Mouse (Mus musculus) heart, embryonic 13.5 days (tissue): ENCODE measurements around the gene Ammecr1. TPM values are rescaled to one million over a fixed set of nuclear protein-coding genes. Genes with fewer than 3 reads are reported as not detected.

Experiments
- ATAC-seq: fragments of 200-750 bp; cut with Nextera tagmentation; 2 replicates; pipeline ENCODE4 v1.8.0; 2017; ENCODE audit warnings: moderate TSS enrichment; ENCODE audit not compliant: insufficient number of reproducible peaks, low FRiP score, low TSS enrichment; ENCODE audit errors: extremely low read depth
- H3K27ac ChIP-seq: fragments of 300-500 bp; sonication (generic); replicated peaks from 2 replicates; pipeline ENCODE4 v1.5.1; 2015; ENCODE audit warnings: moderate library complexity, mild to moderate bottlenecking, inconsistent platforms
- H3K27me3 ChIP-seq: fragments of 300-500 bp; sonication (generic); replicated peaks from 2 replicates; pipeline ENCODE4 v1.6.1; 2015; ENCODE audit warnings: mild to moderate bottlenecking, inconsistent platforms
- H3K36me3 ChIP-seq: fragments of 300-500 bp; sonication (generic); 2 replicates; pipeline ENCODE4 v1.6.1; 2015; ENCODE audit warnings: mild to moderate bottlenecking, inconsistent platforms
- H3K4me1 ChIP-seq: fragments of 300-500 bp; sonication (generic); 2 replicates; pipeline ENCODE4 v1.6.1; 2015; ENCODE audit warnings: inconsistent platforms
- H3K4me2 ChIP-seq: fragments of 300-500 bp; sonication (generic); 2 replicates; pipeline ENCODE4 v1.6.1; 2015; ENCODE audit warnings: inconsistent platforms, mild to moderate bottlenecking, moderate library complexity
- H3K4me3 ChIP-seq: fragments of 300-500 bp; sonication (generic); 2 replicates; pipeline ENCODE4 v1.5.1; 2015; ENCODE audit warnings: moderate library complexity, mild to moderate bottlenecking, inconsistent platforms
- H3K9ac ChIP-seq: fragments of 300-500 bp; sonication (generic); 2 replicates; pipeline ENCODE4 v1.6.1; 2015; ENCODE audit warnings: inconsistent platforms, mild to moderate bottlenecking, moderate library complexity
- H3K9me3 ChIP-seq: fragments of 300-500 bp; sonication (generic); 2 replicates; pipeline ENCODE4 v1.6.1; 2016; ENCODE audit warnings: inconsistent platforms
- WGBS: fragments of 180-500 bp; shearing (Covaris S2); methylation state at CpG from one replicate; pipeline ENCODE4 v1.1.7; 2015; ENCODE audit warnings: mixed read lengths; 5-methylcytosine and 5-hydroxymethylcytosine counted together
- polyA plus RNA-seq: library from polyadenylated mRNA; unstranded; fragments of >200 nt; fragmentation: Nextera tagmentation; extraction: Ambion mirVana; gene quantifications from 2 replicates; pipeline ENCODE4 v1.2.1, GENCODE M21; 2015

Gene Ammecr1
- polyA plus RNA-seq, 1 experiment from 2014 or later, result 14.6 TPM

DNA sequence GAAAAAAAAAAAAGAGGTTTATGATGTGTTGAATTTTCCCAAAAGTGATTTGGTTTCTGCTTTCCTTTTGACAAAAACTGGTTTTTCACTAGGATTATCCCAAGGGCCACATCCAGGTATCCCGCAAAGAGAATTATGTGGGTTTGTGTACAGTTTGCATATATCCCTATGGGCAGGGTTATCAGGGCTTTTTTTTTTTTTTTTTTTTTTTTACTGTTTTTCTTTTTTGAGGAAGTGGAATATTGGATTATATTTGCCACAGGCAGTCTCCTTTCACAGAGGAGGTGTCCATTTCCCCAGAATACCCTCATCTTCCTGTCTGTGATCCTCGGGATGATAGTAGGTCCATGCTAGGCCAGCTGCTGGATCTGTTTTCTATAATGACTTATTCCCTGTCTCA lies 137.3 kb downstream of the Ammecr1 start:
- peaks cover 77% of the 10 kb centered on the region for H3K4me1 ChIP-seq
- H3K4me2 ChIP-seq, result no peak overlapping the region
- no peaks in the 10 kb centered on the region for H3K9me3 ChIP-seq
- no peaks in the 10 kb centered on the region for H3K27me3 ChIP-seq
- H3K36me3 ChIP-seq, result peaks cover 3% of the 10 kb centered on the region
- no peak overlapping the region for H3K27ac ChIP-seq
- no peak overlapping the region for H3K4me3 ChIP-seq
- no peak overlapping the region for H3K9ac ChIP-seq
- ATAC-seq, result no peak
- WGBS, result 73% methylated on average over 2 of the region's 2 CpGs

DNA sequence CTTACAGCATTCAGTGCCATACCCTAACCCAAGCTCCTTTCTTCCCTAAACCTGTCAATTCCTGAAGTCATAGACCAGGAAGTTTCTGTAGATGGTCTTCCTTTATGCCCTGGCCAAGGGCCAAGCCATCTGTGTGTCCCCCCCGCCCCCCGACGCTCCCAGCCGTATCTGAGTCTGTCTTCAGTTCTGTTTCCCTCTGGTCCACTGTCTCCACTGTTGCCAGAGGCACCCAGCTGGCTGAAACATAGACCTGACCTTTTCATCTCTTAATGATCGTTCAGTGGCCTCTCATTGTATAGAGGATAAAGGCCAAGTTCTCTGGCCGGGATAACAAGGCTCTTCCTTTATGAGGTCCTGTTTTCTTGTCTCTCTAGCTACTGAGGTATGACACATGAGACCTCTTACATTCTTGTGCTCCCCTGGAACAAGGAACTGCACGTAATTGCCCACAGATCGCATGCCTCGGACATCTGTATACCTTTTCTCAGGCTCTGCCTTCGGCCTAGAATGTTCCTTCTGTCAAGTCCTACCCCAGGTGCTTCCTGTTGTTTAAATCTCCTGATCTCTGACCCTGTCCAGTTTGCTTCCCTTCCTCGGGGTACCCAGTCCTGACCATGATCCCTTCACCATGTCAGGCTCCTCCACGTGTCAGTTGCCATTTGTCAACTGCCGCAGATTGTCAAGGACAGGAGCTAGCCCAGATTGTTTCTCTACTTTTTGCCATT lies 138.2 kb downstream of the Ammecr1 start:
- H3K4me2 ChIP-seq, result no peak overlapping the region
- peaks cover 76% of the 10 kb centered on the region for H3K4me1 ChIP-seq
- H3K27me3 ChIP-seq, result no peaks in the 10 kb centered on the region; the same call in 1 of the 2 replicates
- ATAC-seq, result no peak
- WGBS, result 54% methylated on average over 13 of the region's 13 CpGs
- H3K36me3 ChIP-seq, result no peaks in the 10 kb centered on the region
- no peaks in the 10 kb centered on the region for H3K9me3 ChIP-seq
- H3K27ac ChIP-seq, result peak overlapping the region; percentile 15; the same call in 1 of the 2 replicates
- H3K4me3 ChIP-seq, result no peak overlapping the region
- H3K9ac ChIP-seq, result no peak overlapping the region

DNA sequence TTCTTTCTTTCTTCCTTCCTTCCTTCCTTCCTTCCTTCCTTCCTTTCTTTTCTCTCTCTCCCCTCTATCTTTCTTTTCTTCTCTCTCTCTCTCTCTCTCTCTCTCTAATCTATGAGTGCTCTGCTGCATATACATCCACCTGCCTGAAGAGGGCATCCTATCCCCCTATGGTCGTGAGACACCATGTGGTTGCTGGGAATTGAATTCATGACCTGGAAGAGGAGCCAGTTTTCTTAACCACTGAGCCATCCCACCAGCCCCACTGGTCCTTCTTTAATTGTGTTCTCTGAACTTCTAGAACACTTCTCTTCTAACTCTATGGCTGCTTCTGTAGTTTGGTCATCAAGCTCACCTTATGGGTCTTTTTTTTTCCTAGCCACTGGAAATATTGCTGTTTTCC lies 138.9 kb downstream of the Ammecr1 start:
- Histone ChIP-seq H3K27me3 (no peaks in the 10 kb centered on the region; the same call in 1 of the 2 replicates), H3K4me2 (no peak overlapping the region), H3K9me3 (no peaks in the 10 kb centered on the region), H3K9ac (no peak overlapping the region), H3K27ac (0 out of 2 replicates have a peak overlapping the region, but pooled peaks have one; percentile 15), H3K4me3 (no peak overlapping the region), H3K36me3 (no peaks in the 10 kb centered on the region), H3K4me1 (peaks cover 76% of the 10 kb centered on the region)
- WGBS, result 45% methylated on average over 1 of the region's 1 CpGs
- no peak for ATAC-seq

DNA sequence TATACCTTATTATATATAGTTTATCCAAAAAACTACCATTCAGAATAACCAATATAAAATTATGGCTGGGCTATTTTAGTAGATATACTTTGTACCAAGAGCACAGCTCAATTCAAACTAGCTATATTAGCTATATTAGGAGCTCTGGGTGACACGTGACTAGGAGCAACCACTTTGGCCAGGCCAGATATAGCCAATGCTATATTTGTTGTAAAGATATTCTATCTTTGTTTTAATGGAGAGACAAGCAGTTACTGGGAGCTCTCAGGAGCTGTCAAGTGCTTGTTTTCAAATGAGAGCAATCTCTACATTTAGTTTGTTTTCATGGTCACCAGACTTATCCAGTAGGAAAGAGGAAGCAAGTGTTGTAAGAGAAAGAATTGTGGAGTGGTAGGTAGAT lies 141.2 kb downstream of the Ammecr1 start:
- Histone ChIP-seq H3K27me3 (no peaks in the 10 kb centered on the region; the same call in 1 of the 2 replicates), H3K4me1 (peaks cover 76% of the 10 kb centered on the region), H3K4me3 (peak overlapping the region; percentile 28), H3K9ac (peak overlapping the region; percentile 58), H3K9me3 (no peaks in the 10 kb centered on the region), H3K4me2 (peak overlapping the region; percentile 49), H3K36me3 (no peaks in the 10 kb centered on the region), H3K27ac (peak overlapping the region; percentile 85)
- peak; percentile 16; the same call in 1 of the 2 replicates for ATAC-seq
- WGBS, result 41% methylated on average over 1 of the region's 1 CpGs

DNA sequence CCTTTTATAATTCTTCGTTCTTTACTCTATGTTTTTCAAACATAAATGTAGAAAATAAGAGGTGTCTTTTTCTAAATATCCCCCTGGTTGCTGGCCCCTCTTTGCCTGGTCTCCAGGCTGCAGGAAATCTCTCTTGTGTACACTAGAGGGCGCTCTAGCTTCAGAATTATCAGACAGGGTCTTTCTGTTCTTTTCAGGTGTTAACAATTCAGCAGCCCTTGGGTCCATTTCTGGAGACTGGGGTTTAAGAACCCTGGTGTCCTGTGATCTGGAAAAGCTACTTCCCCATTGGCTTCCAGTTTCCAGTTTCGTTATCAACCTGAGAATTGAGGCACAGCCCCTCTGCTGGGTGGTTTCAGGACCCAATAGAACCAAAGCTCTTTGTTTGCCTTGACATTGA lies 144.7 kb downstream of the Ammecr1 start:
- ATAC-seq, result no peak
- 36% methylated on average over 3 of the region's 3 CpGs for WGBS

DNA sequence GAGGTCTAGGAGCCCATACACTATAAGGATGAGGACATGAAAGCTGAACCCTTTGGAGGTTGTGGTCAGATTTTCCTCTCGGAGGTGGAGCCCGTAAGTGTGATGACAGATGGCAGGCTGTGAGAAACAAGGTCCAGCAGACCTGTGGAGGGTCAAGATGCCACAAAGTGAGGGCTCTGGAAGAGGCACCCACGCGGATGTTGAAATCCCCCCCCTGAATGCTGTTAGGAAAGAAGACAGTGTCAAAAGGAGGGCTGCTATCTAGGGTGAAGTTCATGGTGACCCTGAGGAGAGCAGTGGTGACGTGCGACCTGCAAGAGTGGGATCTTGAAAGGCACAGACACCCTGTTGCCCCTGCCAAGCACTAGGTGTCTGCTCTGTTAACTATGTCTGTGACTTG lies 145.3 kb downstream of the Ammecr1 start:
- Histone ChIP-seq H3K27ac (peak overlapping the region; percentile 55), H3K9ac (no peak overlapping the region), H3K27me3 (no peaks in the 10 kb centered on the region; the same call in 1 of the 2 replicates), H3K4me1 (peaks cover 48% of the 10 kb centered on the region), H3K36me3 (no peaks in the 10 kb centered on the region), H3K4me3 (no peak overlapping the region), H3K9me3 (no peaks in the 10 kb centered on the region), H3K4me2 (no peak overlapping the region)
- ATAC-seq, result peak; percentile 25; the same call in 1 of the 2 replicates
- WGBS, result 43% methylated on average over 6 of the region's 6 CpGs

More for the DNA sequence above, 144.7 kb downstream of the Ammecr1 start:
- no peaks in the 10 kb centered on the region; the same call in 1 of the 2 replicates for H3K27me3 ChIP-seq
- H3K27ac ChIP-seq, result 0 out of 2 replicates have a peak overlapping the region, but pooled peaks have one; percentile 12
- H3K4me3 ChIP-seq, result no peak overlapping the region
- no peak overlapping the region for H3K9ac ChIP-seq
- H3K36me3 ChIP-seq, result no peaks in the 10 kb centered on the region
- H3K4me1 ChIP-seq, result peaks cover 54% of the 10 kb centered on the region
- no peaks in the 10 kb centered on the region for H3K9me3 ChIP-seq
- no peak overlapping the region for H3K4me2 ChIP-seq

DNA sequence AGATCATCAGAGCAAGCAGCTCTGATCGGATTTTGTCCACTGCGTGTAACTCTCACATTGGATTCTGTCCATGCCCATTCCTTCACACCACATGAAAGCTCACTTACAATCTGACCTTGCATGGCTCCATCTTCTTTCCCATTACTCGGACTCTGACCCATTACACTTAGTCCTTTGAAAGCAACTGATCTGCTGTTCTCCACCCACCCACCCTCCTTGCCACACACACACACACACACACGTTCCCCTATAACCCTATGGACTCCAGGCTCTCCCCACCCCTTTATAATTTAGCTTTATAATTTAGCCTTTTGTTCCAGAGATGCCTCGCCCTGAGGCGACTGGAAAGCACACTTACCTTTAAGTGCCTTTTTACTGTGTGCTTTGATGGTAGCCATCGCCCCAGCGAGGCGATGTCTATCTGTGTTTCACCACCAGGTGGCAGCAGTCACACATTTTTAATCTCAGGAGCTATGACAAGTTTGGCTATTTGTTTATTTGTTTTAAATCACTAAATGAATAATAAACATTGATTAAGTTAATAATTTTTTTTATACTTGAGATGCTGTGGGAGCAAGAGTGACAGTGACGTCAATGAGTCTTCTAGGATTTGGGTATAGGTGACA lies 148.4 kb downstream of the Ammecr1 start:
- 38% methylated on average over 10 of the region's 10 CpGs for WGBS
- no peaks in the 10 kb centered on the region for H3K9me3 ChIP-seq
- H3K4me2 ChIP-seq, result no peak overlapping the region
- no peak overlapping the region for H3K27ac ChIP-seq
- H3K27me3 ChIP-seq, result no peaks in the 10 kb centered on the region; the same call in 1 of the 2 replicates
- peaks cover 28% of the 10 kb centered on the region for H3K4me1 ChIP-seq
- no peak overlapping the region for H3K4me3 ChIP-seq
- no peak overlapping the region for H3K9ac ChIP-seq
- no peaks in the 10 kb centered on the region for H3K36me3 ChIP-seq
- ATAC-seq, result no peak

DNA sequence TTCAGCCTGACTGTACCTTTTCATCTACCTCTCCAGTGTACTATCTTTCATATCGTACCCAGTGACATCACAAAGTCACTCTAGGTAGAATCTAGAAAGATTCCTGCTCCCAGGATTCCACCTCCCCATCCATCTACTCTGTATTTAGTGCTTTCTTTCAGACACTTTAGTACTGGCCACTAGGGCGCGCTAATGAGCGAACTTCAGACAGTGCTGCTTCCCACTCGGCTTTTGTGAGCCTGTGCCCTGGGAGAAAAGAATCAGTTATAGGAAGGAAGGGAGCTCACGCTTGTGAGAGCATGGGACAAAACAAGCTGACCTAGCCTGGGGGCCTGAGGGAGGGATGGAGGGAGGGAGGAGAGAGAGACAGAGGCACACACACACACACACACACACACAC lies 153.4 kb downstream of the Ammecr1 start:
- WGBS, result 18% methylated on average over 6 of the region's 6 CpGs
- Histone ChIP-seq H3K9ac (no peak overlapping the region), H3K4me1 (no peaks in the 10 kb centered on the region), H3K27me3 (no peaks in the 10 kb centered on the region), H3K4me2 (no peak overlapping the region), H3K36me3 (peaks cover 11% of the 10 kb centered on the region), H3K27ac (no peak overlapping the region), H3K4me3 (no peak overlapping the region), H3K9me3 (no peaks in the 10 kb centered on the region)
- ATAC-seq, result no peak

DNA sequence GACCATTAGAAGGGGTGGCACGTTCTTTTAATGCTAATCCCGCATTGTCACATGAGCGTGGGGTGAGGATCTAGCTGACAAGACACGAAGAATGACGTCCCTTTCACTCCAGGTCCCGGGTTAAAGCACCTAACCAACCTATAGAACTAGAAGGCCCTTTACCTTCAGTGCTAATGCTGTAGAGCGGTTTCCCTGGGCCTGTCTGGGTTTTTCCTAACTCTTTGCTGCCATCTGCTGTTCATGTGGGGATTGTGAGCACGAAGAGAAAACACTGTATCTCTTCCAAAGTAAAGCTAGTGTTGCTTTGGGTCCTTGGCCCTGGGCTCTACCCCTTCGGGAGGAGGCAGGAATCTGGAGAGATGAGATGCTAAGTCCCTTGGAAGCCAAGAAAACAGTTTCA lies 158.1 kb downstream of the Ammecr1 start:
- no peak overlapping the region for H3K4me3 ChIP-seq
- no peak overlapping the region for H3K27ac ChIP-seq
- no peak for ATAC-seq
- peaks cover 7% of the 10 kb centered on the region for H3K4me1 ChIP-seq
- peaks cover 20% of the 10 kb centered on the region for H3K36me3 ChIP-seq
- H3K4me2 ChIP-seq, result no peak overlapping the region
- no peak overlapping the region for H3K9ac ChIP-seq
- H3K27me3 ChIP-seq, result no peaks in the 10 kb centered on the region
- H3K9me3 ChIP-seq, result no peaks in the 10 kb centered on the region
- WGBS, result 32% methylated on average over 9 of the region's 9 CpGs

DNA sequence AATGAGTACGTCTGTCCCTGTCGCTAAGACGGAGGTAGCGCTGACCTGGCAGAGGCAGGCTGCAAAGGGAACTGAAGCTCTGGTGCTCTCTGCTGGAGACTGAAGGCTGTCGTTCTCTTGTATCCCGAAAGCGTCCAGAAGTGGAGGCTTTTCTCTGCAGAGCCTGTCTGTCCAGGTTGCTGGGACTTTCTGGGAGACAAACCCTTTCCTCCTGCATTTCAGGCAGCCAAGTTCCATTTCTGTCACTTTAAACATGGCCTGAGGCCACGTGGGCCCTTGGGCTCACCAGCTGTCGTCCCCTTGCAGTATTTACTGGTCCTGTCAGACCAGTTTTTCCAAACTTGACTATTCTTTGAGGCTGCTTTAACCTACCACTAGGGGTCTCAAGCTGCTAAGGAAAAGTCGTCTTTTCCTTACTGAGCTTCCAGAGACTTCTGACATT lies 159.9 kb downstream of the Ammecr1 start:
- no peaks in the 10 kb centered on the region for H3K27me3 ChIP-seq
- H3K27ac ChIP-seq, result no peak overlapping the region
- H3K4me3 ChIP-seq, result no peak overlapping the region
- H3K9ac ChIP-seq, result no peak overlapping the region
- H3K9me3 ChIP-seq, result no peaks in the 10 kb centered on the region
- peaks cover 16% of the 10 kb centered on the region for H3K36me3 ChIP-seq
- H3K4me1 ChIP-seq, result peaks cover 14% of the 10 kb centered on the region
- H3K4me2 ChIP-seq, result no peak overlapping the region
- 25% methylated on average over 10 of the region's 10 CpGs for WGBS
- no peak for ATAC-seq

DNA sequence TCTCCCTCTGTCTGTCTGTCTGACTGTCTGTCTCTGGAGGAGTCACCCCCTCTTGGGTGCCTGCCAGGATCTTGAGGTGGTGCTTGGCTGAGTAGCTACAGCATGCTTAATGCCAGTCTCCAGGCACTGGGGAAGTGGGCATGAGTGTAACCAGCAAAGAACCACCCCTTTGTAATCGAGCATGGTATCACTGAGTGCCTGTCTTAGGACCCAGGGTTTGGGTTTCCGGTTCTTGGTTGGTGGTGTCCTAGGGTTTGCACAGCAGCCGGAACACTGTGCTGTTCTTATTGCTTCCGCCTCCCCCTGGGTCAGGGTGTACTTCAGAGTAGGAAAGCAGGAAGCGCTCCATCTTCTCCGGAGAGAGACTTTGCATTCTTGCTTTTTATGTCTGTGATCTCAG lies 160.4 kb downstream of the Ammecr1 start:
- H3K4me3 ChIP-seq, result no peak overlapping the region
- WGBS, result 62% methylated on average over 6 of the region's 6 CpGs
- peaks cover 16% of the 10 kb centered on the region for H3K36me3 ChIP-seq
- no peaks in the 10 kb centered on the region for H3K9me3 ChIP-seq
- H3K4me2 ChIP-seq, result no peak overlapping the region
- no peaks in the 10 kb centered on the region for H3K27me3 ChIP-seq
- H3K4me1 ChIP-seq, result peaks cover 14% of the 10 kb centered on the region
- H3K9ac ChIP-seq, result no peak overlapping the region
- no peak overlapping the region for H3K27ac ChIP-seq
- no peak for ATAC-seq
